Mouse (Mus musculus) kidney, embryonic 14.5 days (tissue): Measurements from ENCODE around the gene Ift122. TPM values are rescaled to one million over a fixed set of nuclear protein-coding genes. Genes with fewer than 3 reads are reported as not detected.
A peak's percentile ranks its signal among the peaks of the same experiment; 100 is the strongest.

Experiments used
- ATAC-seq: fragments of 200-750 bp; cut with Nextera tagmentation; 2 replicates; pipeline ENCODE4 v1.8.0; 2017; ENCODE audit warnings: moderate number of reproducible peaks, mild to moderate bottlenecking, moderate TSS enrichment, moderate library complexity; ENCODE audit not compliant: low FRiP score, low TSS enrichment
- H3K27ac ChIP-seq: fragments of 300-500 bp; sonication (generic); 2 replicates; pipeline ENCODE4 v1.5.1; 2014; ENCODE audit warnings: low read depth, mild to moderate bottlenecking, low read length, moderate library complexity, mixed read lengths
- H3K27me3 ChIP-seq: fragments of 300-500 bp; sonication (generic); 2 replicates; pipeline ENCODE4 v1.6.1; 2014; ENCODE audit warnings: mild to moderate bottlenecking, low read length; ENCODE audit not compliant: control insufficient read depth, insufficient read depth
- H3K36me3 ChIP-seq: fragments of 300-500 bp; sonication (generic); 2 replicates; pipeline ENCODE4 v1.6.1; 2014; ENCODE audit warnings: low read length, mixed read lengths; ENCODE audit not compliant: control insufficient read depth, insufficient read depth
- H3K4me1 ChIP-seq: fragments of 300-500 bp; sonication (generic); 2 replicates; pipeline ENCODE4 v1.6.1; 2014; ENCODE audit warnings: low read length, mixed read lengths; ENCODE audit not compliant: control insufficient read depth, insufficient read depth
- H3K4me2 ChIP-seq: fragments of 300-500 bp; sonication (generic); replicated peaks from 2 replicates; pipeline ENCODE4 v1.6.1; 2014; ENCODE audit warnings: low read depth, mild to moderate bottlenecking, low read length
- H3K4me3 ChIP-seq: fragments of 300-500 bp; sonication (generic); 2 replicates; pipeline ENCODE4 v1.5.1; 2014; ENCODE audit warnings: mild to moderate bottlenecking, low read length
- H3K9ac ChIP-seq: fragments of 300-500 bp; sonication (generic); 2 replicates; pipeline ENCODE4 v1.6.1; 2014; ENCODE audit warnings: low read depth, mild to moderate bottlenecking, low read length, moderate library complexity
- H3K9me3 ChIP-seq: fragments of 300-500 bp; sonication (generic); 2 replicates; pipeline ENCODE4 v1.6.1; 2016; ENCODE audit warnings: low read length; ENCODE audit not compliant: control insufficient read depth
- WGBS: fragments of 180-500 bp; shearing (Covaris S2); extraction: QIAGEN DNeasy Blood & Tissue Kit; methylation state at CpG from one replicate; pipeline ENCODE4 v1.1.7; 2014; 5-methylcytosine and 5-hydroxymethylcytosine counted together
- polyA plus RNA-seq: library from polyadenylated mRNA; unstranded; fragments of >200 nt; fragmentation: Nextera tagmentation; extraction: Ambion mirVana; gene quantifications from 2 replicates; pipeline ENCODE4 v1.2.1, GENCODE M21; 2014

Gene Ift122
- polyA plus RNA-seq, 1 experiment from 2014 or later, result 33.3 TPM

DNA sequence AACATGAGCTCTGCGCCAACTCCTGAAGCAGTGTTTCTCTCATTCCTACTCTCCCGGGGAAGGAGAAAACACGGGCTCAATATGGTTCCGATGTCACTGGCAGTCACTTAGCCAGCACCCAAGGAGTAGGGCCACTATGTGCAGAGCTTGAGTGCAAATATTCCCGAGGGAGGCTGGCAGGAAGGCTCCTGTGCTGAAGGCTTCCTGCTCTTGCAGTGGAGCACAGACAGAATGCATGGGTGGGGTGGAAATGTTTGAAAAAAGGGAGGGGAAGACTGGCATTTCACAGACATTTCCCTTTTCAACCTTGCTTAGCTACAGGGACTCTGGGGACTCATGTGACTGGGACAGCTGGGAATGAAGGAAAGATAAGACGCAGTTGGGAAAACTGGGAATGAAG lies 25.4 kb downstream of the Ift122 start:
- Histone ChIP-seq H3K36me3 (peaks cover 28% of the 10 kb centered on the region; the same call in 1 of the 2 replicates), H3K4me1 (no peaks in the 10 kb centered on the region), H3K27ac (no peak overlapping the region), H3K4me3 (no peak overlapping the region), H3K9me3 (no peaks in the 10 kb centered on the region), H3K9ac (no peak overlapping the region), H3K4me2 (no peak overlapping the region), H3K27me3 (no peaks in the 10 kb centered on the region)
- WGBS, result 79% methylated on average over 6 of the region's 6 CpGs
- no peak for ATAC-seq

DNA sequence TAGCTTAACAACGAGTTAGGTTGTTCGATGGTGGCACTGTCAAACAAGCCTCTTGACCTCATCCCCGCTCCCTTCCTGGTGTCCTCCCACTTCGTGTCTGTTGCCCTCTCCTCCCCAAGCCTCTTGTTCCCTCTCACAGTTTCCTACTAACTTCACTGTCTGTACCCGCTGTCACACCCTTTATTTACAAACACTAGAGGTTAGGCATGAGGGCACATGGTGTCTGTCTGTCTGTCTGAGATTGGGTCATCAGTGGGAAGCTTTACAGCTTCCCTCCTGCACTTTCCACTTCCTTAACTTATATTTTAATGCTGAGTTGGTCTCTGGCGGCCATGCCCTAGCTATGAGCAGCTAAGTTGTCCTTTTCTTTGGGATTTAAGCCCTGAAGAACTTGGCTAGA lies 26.5 kb downstream of the Ift122 start:
- no peaks in the 10 kb centered on the region for H3K4me1 ChIP-seq
- H3K27ac ChIP-seq, result no peak overlapping the region
- H3K9me3 ChIP-seq, result no peaks in the 10 kb centered on the region
- H3K4me2 ChIP-seq, result no peak overlapping the region
- H3K4me3 ChIP-seq, result no peak overlapping the region
- H3K36me3 ChIP-seq, result peaks cover 31% of the 10 kb centered on the region; the same call in 1 of the 2 replicates
- H3K27me3 ChIP-seq, result no peaks in the 10 kb centered on the region
- no peak for ATAC-seq
- 51% methylated on average over 6 of the region's 6 CpGs for WGBS
- H3K9ac ChIP-seq, result no peak overlapping the region

DNA sequence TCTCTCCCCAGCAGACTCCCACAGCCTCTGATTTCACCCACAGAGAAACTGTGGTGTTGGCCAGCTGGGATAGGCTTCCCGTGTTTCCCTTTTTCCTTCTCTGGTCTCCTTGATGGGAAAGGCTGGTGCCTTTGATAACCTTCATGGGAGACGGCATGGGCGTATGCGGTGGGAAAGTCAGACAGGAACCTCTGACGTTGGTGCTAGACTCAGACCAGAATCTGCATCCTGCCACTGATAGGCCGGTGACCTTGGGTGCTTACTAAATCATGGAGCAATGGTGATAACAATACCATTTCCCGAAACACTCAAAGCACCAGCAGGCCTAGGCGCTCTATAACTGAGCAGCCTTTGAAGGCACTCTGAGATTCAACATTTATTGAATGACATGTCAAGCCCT lies 27.5 kb downstream of the Ift122 start:
- Histone ChIP-seq H3K4me1 (no peaks in the 10 kb centered on the region), H3K27ac (no peak overlapping the region), H3K4me2 (no peak overlapping the region), H3K9ac (no peak overlapping the region), H3K4me3 (no peak overlapping the region), H3K36me3 (peaks cover 32% of the 10 kb centered on the region; the same call in 1 of the 2 replicates), H3K9me3 (no peaks in the 10 kb centered on the region), H3K27me3 (no peaks in the 10 kb centered on the region)
- no peak for ATAC-seq
- WGBS, result 77% methylated on average over 8 of the region's 8 CpGs

DNA sequence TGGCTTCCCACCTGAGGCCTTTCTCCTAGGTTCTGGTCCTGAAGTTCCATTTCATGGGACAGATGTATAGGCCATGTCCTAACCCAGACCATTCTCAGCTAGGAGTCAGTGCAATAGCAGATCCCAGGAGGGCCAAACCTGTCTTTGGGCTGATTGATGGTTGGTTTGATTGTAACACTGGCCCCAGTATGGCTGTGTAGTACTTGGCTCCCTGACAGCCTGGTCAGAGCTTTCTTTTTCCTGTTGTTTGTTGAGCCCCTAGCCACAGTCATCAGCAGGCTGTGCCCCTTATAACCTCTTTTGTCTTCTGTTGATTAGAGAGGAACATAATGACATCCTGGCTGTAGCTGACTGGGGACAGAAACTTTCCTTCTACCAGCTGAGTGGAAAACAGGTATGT lies 30.7 kb downstream of the Ift122 start:
- no peak overlapping the region for H3K4me3 ChIP-seq
- H3K9me3 ChIP-seq, result no peaks in the 10 kb centered on the region; the same call in 1 of the 2 replicates
- H3K4me1 ChIP-seq, result no peaks in the 10 kb centered on the region
- ATAC-seq, result peak; percentile 51; the same call in 1 of the 2 replicates
- no peak overlapping the region for H3K27ac ChIP-seq
- no peak overlapping the region for H3K4me2 ChIP-seq
- peaks cover 41% of the 10 kb centered on the region for H3K36me3 ChIP-seq
- no peak overlapping the region for H3K9ac ChIP-seq
- no peaks in the 10 kb centered on the region for H3K27me3 ChIP-seq

DNA sequence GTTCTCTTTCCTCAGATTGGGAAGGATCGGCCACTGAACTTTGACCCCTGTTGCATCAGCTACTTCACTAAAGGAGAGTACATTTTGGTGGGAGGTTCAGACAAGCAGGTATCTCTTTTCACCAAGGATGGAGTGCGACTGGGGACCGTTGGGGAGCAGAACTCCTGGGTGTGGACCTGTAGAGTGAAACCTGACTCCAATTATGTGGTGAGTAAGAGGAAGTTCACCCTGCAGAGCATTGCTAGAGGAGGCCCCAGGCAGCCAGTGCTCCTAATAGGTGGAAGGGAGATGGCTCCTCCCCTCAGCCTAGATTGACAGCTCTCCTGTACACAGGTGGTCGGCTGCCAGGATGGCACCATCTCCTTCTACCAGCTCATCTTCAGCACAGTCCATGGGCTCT lies 33.6 kb downstream of the Ift122 start:
- Histone ChIP-seq H3K4me1 (0 out of 2 replicates have a peak, but pooled peaks cover 2% of the 10 kb centered on the region), H3K27me3 (no peaks in the 10 kb centered on the region), H3K4me3 (no peak overlapping the region), H3K9me3 (no peaks in the 10 kb centered on the region; the same call in 1 of the 2 replicates), H3K9ac (no peak overlapping the region; the same call in 1 of the 2 replicates), H3K36me3 (peaks cover 39% of the 10 kb centered on the region), H3K27ac (no peak overlapping the region), H3K4me2 (no peak overlapping the region)
- ATAC-seq, result peak; percentile 33; the same call in 1 of the 2 replicates
- 47% methylated on average over 4 of the region's 4 CpGs for WGBS

DNA sequence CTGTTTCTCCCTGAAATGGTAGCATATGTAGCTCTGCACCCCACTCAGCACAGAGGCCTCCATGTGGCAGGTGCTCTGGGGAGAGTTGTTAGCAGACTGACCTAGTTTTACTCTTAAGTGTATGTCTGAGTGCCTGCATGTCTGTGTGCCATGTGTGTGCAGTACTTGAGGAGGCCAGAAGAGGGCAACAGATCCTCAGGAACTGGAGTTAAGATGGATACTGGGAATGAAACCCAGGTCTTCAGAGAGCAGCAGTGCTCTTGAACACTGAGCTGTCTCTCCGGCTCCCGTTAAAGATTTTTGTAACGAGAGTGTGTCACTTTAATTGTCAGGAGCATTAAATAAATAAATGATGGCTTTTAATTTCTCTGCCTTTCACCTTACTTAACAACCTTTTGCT lies 35.0 kb downstream of the Ift122 start:
- no peaks in the 10 kb centered on the region for H3K27me3 ChIP-seq
- H3K4me1 ChIP-seq, result 0 out of 2 replicates have a peak, but pooled peaks cover 3% of the 10 kb centered on the region
- no peak overlapping the region for H3K9ac ChIP-seq
- H3K4me2 ChIP-seq, result no peak overlapping the region
- H3K27ac ChIP-seq, result no peak overlapping the region
- H3K36me3 ChIP-seq, result peaks cover 39% of the 10 kb centered on the region
- H3K4me3 ChIP-seq, result no peak overlapping the region
- no peaks in the 10 kb centered on the region; the same call in 1 of the 2 replicates for H3K9me3 ChIP-seq
- 96% methylated on average over 3 of the region's 3 CpGs for WGBS
- ATAC-seq, result no peak

DNA sequence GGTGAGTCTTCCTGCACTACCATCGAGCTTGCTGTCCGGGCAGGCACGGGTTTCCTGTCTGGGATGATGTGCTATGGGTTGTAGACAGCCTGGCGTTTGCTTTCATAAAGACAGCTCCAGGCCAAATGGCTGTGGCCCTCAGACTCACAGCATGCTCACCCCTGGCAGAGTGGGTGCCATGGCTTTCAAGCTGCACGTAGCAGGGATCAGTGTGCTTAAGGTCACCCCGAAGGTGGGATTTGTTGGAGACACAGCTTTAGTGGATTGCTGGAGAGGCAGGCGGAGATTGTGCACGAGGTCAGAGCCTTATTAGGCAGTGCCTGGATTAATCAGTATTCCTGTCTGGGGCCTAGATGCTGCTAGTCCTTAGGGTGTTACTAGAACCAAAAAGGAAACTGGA lies 37.3 kb downstream of the Ift122 start:
- Histone ChIP-seq H3K9me3 (no peaks in the 10 kb centered on the region; the same call in 1 of the 2 replicates), H3K4me2 (no peak overlapping the region), H3K4me3 (no peak overlapping the region), H3K4me1 (0 out of 2 replicates have a peak, but pooled peaks cover 3% of the 10 kb centered on the region), H3K36me3 (peaks cover 41% of the 10 kb centered on the region), H3K27me3 (no peaks in the 10 kb centered on the region), H3K27ac (no peak overlapping the region), H3K9ac (no peak overlapping the region)
- ATAC-seq, result no peak
- 81% methylated on average over 8 of the region's 8 CpGs for WGBS

DNA sequence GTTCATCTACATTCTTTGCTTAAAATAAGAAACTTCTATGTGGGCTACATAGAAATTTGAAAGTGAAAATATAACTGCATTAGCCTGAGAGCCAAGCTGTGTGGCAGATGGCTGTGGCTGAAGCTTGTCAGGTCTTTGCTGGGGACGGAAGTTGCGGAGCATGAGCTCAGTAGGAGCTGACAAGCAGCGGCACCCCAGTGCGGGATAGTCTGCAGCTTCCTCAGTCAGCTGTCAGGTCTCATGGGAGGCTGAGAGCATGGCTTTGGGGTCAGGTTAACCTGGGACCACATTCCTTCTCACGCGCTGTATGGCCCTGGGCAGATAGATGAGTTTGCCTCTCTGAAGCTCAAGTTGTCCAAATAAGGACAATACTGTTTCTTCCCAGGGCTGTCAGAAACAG lies 37.8 kb downstream of the Ift122 start:
- no peak overlapping the region for H3K4me3 ChIP-seq
- no peaks in the 10 kb centered on the region; the same call in 1 of the 2 replicates for H3K9me3 ChIP-seq
- no peak overlapping the region for H3K9ac ChIP-seq
- H3K4me2 ChIP-seq, result no peak overlapping the region
- H3K27ac ChIP-seq, result no peak overlapping the region
- WGBS, result 69% methylated on average over 6 of the region's 6 CpGs
- H3K27me3 ChIP-seq, result no peaks in the 10 kb centered on the region
- 0 out of 2 replicates have a peak, but pooled peaks cover 3% of the 10 kb centered on the region for H3K4me1 ChIP-seq
- no peak; the same call in 1 of the 2 replicates for ATAC-seq
- peaks cover 41% of the 10 kb centered on the region for H3K36me3 ChIP-seq

DNA sequence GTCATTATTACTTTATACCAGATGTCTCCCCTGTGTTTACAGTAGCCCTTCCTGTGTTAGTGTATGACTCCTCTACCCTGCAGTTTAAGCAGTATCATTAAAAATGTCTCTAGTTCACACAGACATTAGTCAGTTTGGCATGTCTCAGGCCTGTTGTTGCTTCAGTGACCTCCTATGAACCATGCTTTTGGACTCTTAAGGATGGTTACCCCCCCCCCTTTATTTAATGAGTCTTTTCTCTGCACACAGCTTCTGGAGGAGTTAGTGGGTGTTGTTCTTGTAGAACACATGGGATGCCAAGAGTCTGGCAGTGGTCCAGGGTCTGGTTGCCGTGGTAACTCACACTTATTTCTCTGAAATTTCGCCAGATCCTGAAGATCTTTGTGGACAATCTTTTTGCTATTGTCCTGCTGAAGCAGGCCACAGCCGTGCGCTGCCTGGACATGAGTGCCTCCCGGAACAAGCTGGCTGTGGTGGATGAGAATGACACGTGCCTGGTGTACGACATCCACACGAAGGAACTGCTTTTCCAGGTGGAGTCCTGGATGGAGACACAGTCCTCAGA lies 38.3 kb downstream of the Ift122 start:
- no peaks in the 10 kb centered on the region for H3K27me3 ChIP-seq
- H3K9ac ChIP-seq, result no peak overlapping the region
- peak; percentile 40; the same call in 1 of the 2 replicates for ATAC-seq
- peaks cover 41% of the 10 kb centered on the region for H3K36me3 ChIP-seq
- H3K4me1 ChIP-seq, result 0 out of 2 replicates have a peak, but pooled peaks cover 3% of the 10 kb centered on the region
- no peak overlapping the region for H3K4me3 ChIP-seq
- WGBS, result 79% methylated on average over 8 of the region's 8 CpGs
- no peak overlapping the region for H3K4me2 ChIP-seq
- no peak overlapping the region for H3K27ac ChIP-seq
- H3K9me3 ChIP-seq, result no peaks in the 10 kb centered on the region; the same call in 1 of the 2 replicates
